Mouse (Mus musculus) intestine, embryonic 16.5 days (tissue): ENCODE data around the gene Zmynd11. TPM values are rescaled to one million over a fixed set of nuclear protein-coding genes. Genes with fewer than 3 reads are reported as not detected.

Experiments
- ATAC-seq: fragments of 200-750 bp; cut with Nextera tagmentation; 2 replicates; pipeline ENCODE4 v1.8.0; 2017; ENCODE audit warnings: moderate TSS enrichment, moderate library complexity
- H3K27ac ChIP-seq: fragments of 300-500 bp; sonication (generic); 2 replicates; pipeline ENCODE4 v1.5.1; 2014; ENCODE audit warnings: mild to moderate bottlenecking, low read length
- H3K27me3 ChIP-seq: fragments of 300-500 bp; sonication (generic); replicated peaks from 2 replicates; pipeline ENCODE4 v1.6.1; 2014; ENCODE audit warnings: low read length, control low read depth, mixed read lengths; ENCODE audit not compliant: control insufficient read depth, insufficient read depth
- H3K36me3 ChIP-seq: fragments of 300-500 bp; sonication (generic); 2 replicates; pipeline ENCODE4 v1.6.1; 2014; ENCODE audit warnings: low read length, control low read depth; ENCODE audit not compliant: control insufficient read depth, insufficient read depth
- H3K4me1 ChIP-seq: fragments of 300-500 bp; sonication (generic); 2 replicates; pipeline ENCODE4 v1.6.1; 2014; ENCODE audit warnings: low read length, control low read depth, mixed read lengths; ENCODE audit not compliant: control insufficient read depth, insufficient read depth
- H3K4me2 ChIP-seq: fragments of 300-500 bp; sonication (generic); 2 replicates; pipeline ENCODE4 v1.6.1; 2014; ENCODE audit warnings: low read depth, low read length, control low read depth
- H3K4me3 ChIP-seq: fragments of 300-500 bp; sonication (generic); 2 replicates; pipeline ENCODE4 v1.5.1; 2014; ENCODE audit warnings: mild to moderate bottlenecking, low read length
- H3K9ac ChIP-seq: fragments of 300-500 bp; sonication (generic); 2 replicates; pipeline ENCODE4 v1.6.1; 2014; ENCODE audit warnings: low read depth, low read length
- H3K9me3 ChIP-seq: fragments of 300-500 bp; sonication (generic); 2 replicates; pipeline ENCODE4 v1.6.1; 2016; ENCODE audit warnings: low read length, control low read depth; ENCODE audit not compliant: control insufficient read depth
- WGBS: fragments of 180-500 bp; shearing (Covaris S2); extraction: QIAGEN DNeasy Blood & Tissue Kit; methylation state at CpG from one replicate; pipeline ENCODE4 v1.1.7; 2014; 5-methylcytosine and 5-hydroxymethylcytosine counted together
- polyA plus RNA-seq: library from polyadenylated mRNA; unstranded; fragments of >200 nt; fragmentation: Nextera tagmentation; extraction: Ambion mirVana; gene quantifications from 2 replicates; pipeline ENCODE4 v1.2.1, GENCODE M21; 2015

Zmynd11 gene
- polyA plus RNA-seq, 1 experiment from 2014 or later = 69.9 TPM

DNA sequence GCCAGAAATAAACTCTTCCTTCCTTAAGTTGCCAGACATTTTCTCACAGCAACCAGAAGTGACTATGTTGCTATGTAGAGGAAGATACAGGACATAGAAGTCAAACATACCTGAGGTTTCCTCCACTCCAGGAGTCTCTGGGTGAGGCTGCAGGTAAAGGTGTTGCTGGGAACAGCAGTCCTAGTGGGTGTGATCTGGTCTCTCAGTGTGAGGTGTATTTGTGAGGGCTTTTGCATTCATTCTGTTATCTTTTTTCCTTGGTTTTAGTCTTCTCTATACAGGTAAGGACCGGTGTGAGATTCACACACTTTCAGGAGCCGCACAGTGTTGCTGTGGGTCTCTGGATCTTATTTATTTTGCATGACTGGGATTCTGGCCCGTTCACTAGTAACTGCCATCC lies 83.6 kb downstream of the Zmynd11 start:
- Histone ChIP-seq H3K9ac (no peak overlapping the region), H3K36me3 (no peaks in the 10 kb centered on the region), H3K9me3 (no peaks in the 10 kb centered on the region), H3K4me3 (no peak overlapping the region), H3K4me1 (no peaks in the 10 kb centered on the region), H3K4me2 (no peak overlapping the region), H3K27ac (no peak overlapping the region), H3K27me3 (no peaks in the 10 kb centered on the region)
- WGBS = 95% methylated on average over 3 of the region's 3 CpGs
- ATAC-seq = no peak

GRCm38 (mm10) chr13:9674126-9674525 lies 91.0 kb downstream of the Zmynd11 start:
- 100% methylated on average over 1 of the region's 1 CpGs for WGBS
- Histone ChIP-seq H3K27ac (no peak overlapping the region), H3K4me3 (no peak overlapping the region), H3K9me3 (0 out of 2 replicates have a peak, but pooled peaks cover 2% of the 10 kb centered on the region), H3K36me3 (no peaks in the 10 kb centered on the region), H3K4me1 (no peaks in the 10 kb centered on the region), H3K9ac (no peak overlapping the region), H3K27me3 (no peaks in the 10 kb centered on the region), H3K4me2 (no peak overlapping the region)
- ATAC-seq = no peak

GRCm38 (mm10) chr13:9669246-9669645 lies 95.9 kb downstream of the Zmynd11 start:
- H3K4me1 ChIP-seq = no peaks in the 10 kb centered on the region
- H3K27me3 ChIP-seq = no peaks in the 10 kb centered on the region
- no peaks in the 10 kb centered on the region for H3K9me3 ChIP-seq
- H3K4me2 ChIP-seq = no peak overlapping the region
- H3K4me3 ChIP-seq = no peak overlapping the region
- no peaks in the 10 kb centered on the region for H3K36me3 ChIP-seq
- WGBS = 90% methylated on average over 5 of the region's 5 CpGs
- no peak for ATAC-seq
- H3K9ac ChIP-seq = no peak overlapping the region
- no peak overlapping the region for H3K27ac ChIP-seq

DNA sequence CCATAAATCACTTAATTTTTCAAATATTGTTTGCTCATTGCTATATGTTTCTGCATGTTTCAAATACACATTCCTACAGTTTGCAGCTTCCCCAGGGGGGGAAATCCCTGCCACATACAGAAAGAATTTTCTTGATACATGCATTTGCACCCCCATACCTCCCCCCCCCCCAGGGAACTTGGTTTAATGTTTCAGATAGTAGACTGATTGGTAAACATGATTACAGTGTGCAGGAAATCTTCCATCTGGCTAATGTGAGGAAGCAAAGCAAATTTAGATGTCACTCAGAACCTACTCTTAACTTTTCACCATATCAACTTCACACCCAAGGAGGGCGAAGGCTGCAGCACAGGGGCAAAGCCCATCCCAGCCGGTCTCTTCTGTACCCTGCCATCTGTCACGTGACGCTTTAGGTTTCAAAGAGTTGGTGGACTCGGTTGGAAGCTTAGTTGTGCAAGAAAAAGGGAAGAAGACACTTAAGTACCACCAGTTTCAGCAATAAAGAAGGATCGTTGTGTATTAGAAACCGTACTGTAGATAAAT lies 97.1 kb downstream of the Zmynd11 start:
- no peak for ATAC-seq
- no peak overlapping the region for H3K9ac ChIP-seq
- H3K27me3 ChIP-seq = no peaks in the 10 kb centered on the region
- no peaks in the 10 kb centered on the region for H3K9me3 ChIP-seq
- H3K4me2 ChIP-seq = no peak overlapping the region
- no peaks in the 10 kb centered on the region; the same call in 1 of the 2 replicates for H3K36me3 ChIP-seq
- H3K4me3 ChIP-seq = no peak overlapping the region
- WGBS = 86% methylated on average over 7 of the region's 7 CpGs
- H3K4me1 ChIP-seq = no peaks in the 10 kb centered on the region
- H3K27ac ChIP-seq = no peak overlapping the region

DNA sequence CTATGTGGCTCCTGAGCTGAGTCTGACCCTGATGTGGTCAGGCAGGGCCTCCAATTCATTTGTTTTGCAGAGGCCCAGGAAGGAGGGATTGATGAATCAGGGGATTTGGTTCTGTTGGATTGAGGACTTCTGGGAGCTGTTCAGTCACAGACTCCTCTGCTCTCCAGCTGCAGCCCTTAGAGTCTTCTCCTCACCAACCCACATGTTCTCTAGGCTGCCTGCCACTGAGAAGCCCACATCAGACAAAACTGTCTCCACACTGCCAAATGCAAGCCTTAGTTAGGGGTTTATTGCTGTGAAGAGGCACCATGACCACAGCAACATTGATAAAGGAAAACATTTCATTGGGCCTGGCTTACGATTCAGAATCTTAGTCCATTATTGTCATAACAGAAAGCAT lies 101.5 kb downstream of the Zmynd11 start:
- Histone ChIP-seq H3K4me2 (no peak overlapping the region), H3K4me1 (no peaks in the 10 kb centered on the region), H3K9ac (no peak overlapping the region), H3K27me3 (no peaks in the 10 kb centered on the region), H3K4me3 (no peak overlapping the region), H3K36me3 (no peaks in the 10 kb centered on the region; the same call in 1 of the 2 replicates), H3K9me3 (no peaks in the 10 kb centered on the region), H3K27ac (no peak overlapping the region)
- 86% methylated on average over 1 of the region's 1 CpGs for WGBS
- no peak for ATAC-seq

- Histone ChIP-seq H3K9me3 (no peaks in the 10 kb centered on the region), H3K36me3 (no peaks in the 10 kb centered on the region; the same call in 1 of the 2 replicates), H3K4me2 (no peak overlapping the region), H3K4me3 (no peak overlapping the region), H3K4me1 (no peaks in the 10 kb centered on the region), H3K9ac (no peak overlapping the region), H3K27ac (no peak overlapping the region), H3K27me3 (no peaks in the 10 kb centered on the region)
- 67% methylated on average over 1 of the region's 1 CpGs for WGBS
- ATAC-seq = no peak
These were observed 104.4 kb downstream of the Zmynd11 start for GRCm38 (mm10) chr13:9660711-9661110.

DNA sequence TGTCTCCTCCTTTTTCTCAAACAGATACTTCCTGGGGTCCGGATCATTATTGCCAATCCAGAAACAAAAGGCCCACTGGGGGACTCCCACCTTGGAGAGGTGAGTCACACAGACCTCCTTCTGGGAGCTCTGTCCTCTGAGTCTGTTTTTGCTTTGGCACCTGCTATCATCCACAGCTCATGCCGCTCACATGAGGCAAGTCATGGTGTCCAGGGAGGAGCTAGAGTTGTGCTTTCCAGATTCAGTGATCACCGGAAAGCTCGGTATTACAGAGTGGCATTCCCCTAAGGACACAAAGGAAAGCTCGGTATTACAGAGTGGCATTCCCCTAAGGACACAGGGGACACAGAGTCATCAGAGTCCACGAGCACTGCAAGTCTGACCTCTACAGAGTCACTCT lies 108.5 kb downstream of the Zmynd11 start:
- Histone ChIP-seq H3K4me3 (no peak overlapping the region), H3K36me3 (no peaks in the 10 kb centered on the region), H3K9me3 (no peaks in the 10 kb centered on the region), H3K4me1 (no peaks in the 10 kb centered on the region), H3K9ac (no peak overlapping the region), H3K27ac (no peak overlapping the region), H3K4me2 (no peak overlapping the region), H3K27me3 (no peaks in the 10 kb centered on the region)
- 95% methylated on average over 6 of the region's 6 CpGs for WGBS
- no peak for ATAC-seq

DNA sequence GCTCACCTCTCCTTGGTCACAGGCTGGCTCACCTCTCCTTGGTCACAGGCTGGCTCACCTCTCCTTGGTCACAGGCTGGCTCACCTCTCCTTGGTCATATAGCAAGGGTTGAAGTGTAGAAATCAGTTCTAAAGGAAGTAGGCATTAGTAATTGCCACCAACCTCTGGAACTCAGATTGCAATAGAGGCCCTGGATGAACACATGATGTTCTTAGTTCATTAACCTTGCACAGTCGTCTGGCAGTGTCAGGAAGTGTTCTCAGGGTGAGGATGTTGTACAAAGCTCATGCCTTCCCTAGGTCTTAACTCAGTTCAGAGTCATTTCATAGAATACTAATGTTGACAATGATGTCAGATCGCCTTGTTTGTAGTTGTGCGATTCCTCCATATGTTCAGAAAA lies 112.1 kb downstream of the Zmynd11 start:
- ATAC-seq = peak; percentile 83
- WGBS = 82% methylated on average over 3 of the region's 3 CpGs
- H3K4me2 ChIP-seq = no peak overlapping the region
- no peaks in the 10 kb centered on the region for H3K36me3 ChIP-seq
- H3K9ac ChIP-seq = no peak overlapping the region
- no peaks in the 10 kb centered on the region for H3K4me1 ChIP-seq
- H3K27ac ChIP-seq = no peak overlapping the region
- H3K27me3 ChIP-seq = no peaks in the 10 kb centered on the region
- no peak overlapping the region for H3K4me3 ChIP-seq
- H3K9me3 ChIP-seq = no peaks in the 10 kb centered on the region

DNA sequence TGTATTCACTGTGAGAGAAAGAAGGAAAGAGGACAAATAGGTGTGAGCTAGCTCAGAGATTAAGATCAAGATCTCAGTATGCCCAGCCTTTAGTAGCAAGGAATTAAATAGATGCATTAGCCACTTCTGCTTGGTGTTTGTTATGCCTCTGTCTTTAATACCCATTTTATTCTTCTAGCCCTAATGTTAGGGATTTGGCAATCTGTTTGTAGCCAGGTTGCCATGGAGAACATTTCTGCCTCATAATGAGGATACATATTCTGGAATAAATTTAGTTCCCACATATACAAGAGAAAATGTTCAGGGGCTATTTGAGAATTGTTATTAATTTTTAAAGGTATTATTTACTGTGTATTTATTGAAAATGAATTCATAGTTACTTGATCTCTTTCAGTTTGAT lies 114.5 kb downstream of the Zmynd11 start:
- no peak overlapping the region for H3K9ac ChIP-seq
- H3K9me3 ChIP-seq = no peaks in the 10 kb centered on the region
- H3K27ac ChIP-seq = no peak overlapping the region
- no peak for ATAC-seq
- no peaks in the 10 kb centered on the region for H3K27me3 ChIP-seq
- H3K4me1 ChIP-seq = no peaks in the 10 kb centered on the region
- H3K4me3 ChIP-seq = no peak overlapping the region
- H3K36me3 ChIP-seq = no peaks in the 10 kb centered on the region
- H3K4me2 ChIP-seq = no peak overlapping the region

GRCm38 (mm10) chr13:9649894-9650293 lies 115.2 kb downstream of the Zmynd11 start:
- Histone ChIP-seq H3K4me3 (no peak overlapping the region), H3K27ac (no peak overlapping the region), H3K27me3 (no peaks in the 10 kb centered on the region), H3K9ac (no peak overlapping the region), H3K4me1 (no peaks in the 10 kb centered on the region), H3K9me3 (no peaks in the 10 kb centered on the region), H3K36me3 (no peaks in the 10 kb centered on the region), H3K4me2 (no peak overlapping the region)
- 78% methylated on average over 1 of the region's 1 CpGs for WGBS
- peak; percentile 76 for ATAC-seq
